Mouse (Mus musculus): ENCODE results near the gene 4930442H23Rik.

DNA sequence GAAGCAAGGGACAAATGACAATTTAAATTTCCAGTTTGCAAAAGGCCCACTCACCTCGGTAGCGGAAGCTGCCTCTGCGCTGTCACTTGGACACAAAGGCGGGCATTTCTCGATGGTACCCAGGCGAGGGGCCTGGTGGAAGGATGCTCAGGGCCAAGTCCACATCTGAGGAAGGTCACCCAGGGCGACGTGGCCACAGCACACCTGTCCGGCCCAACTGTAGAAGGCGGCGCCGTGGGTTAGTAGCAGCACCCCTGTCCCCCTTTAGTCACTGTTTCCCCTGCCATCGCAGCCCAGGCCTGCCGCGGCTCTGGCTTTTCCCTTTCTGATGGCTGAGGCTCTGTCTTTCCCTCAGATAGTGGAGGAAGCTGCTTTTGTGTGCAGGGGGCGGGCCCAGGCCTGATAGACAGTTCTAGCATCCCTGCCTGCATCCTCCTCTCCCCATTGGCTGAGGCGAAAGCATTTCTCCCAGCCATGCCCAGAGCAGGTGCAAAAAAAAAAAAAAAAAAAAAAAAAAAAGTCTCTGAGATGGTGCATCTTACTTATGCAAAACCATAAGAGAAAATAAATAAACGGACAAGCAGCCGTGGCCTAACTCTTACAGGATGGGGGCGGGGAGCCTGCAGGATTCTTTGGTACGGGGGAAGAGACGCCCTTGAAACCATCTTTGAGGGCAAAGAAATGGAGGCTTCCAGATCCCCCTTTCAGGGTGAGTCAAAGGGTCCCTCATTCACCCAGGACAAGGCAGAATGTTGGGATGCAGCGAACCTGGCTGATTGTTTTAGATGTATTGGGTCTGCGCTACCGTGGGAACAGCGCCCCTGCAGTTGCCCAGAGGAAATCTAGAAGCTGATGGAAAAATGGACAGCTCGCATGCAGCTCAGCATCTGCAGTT lies 47.0 kb upstream of the 4930442H23Rik start, which contains the start of gene Atcay:
- peak; percentile 57; the same call in 1 of the 2 replicates for TF ChIP-seq CTCF (IDR thresholded peaks at IDR 0.05; ENCODE audit: extremely low read depth, insufficient read length, insufficient replicate concordance, low read depth, low read length)
- TF ChIP-seq POLR2A (IDR thresholded peaks at IDR 0.05; ENCODE audit: low read depth, low read length): no peak
